Mouse (Mus musculus) liver, adult 2 months (tissue): ENCODE measurements at regions not wholly inside any gene's neighbourhood (a gene's known extent, or its start where the extent isn't known, plus 50 kb on each side); places are given as distances from the start of the nearest gene placed in this dataset.

Source experiments
- DNase-seq: peaks from one replicate; pipeline ENCODE4 v3.0.0-alpha.2; 2011; ENCODE audit warnings: low read depth, low spot score; ENCODE audit errors: extremely low read depth
- H3K27ac ChIP-seq: fragments of 200-500 bp; replicated peaks from 2 replicates; pipeline ENCODE4 v1.5.1; 2012; ENCODE audit warnings: low read depth, mild to moderate bottlenecking, control low read depth, inconsistent platforms, low read length; ENCODE audit not compliant: insufficient read depth
- H3K27me3 ChIP-seq: fragments of 200-500 bp; 2 replicates; pipeline ENCODE4 v1.6.1; 2012; ENCODE audit warnings: mild to moderate bottlenecking, moderate library complexity, low read length, inconsistent platforms; ENCODE audit not compliant: control insufficient read depth, insufficient read depth
- H3K36me3 ChIP-seq: fragments of 200-500 bp; 2 replicates; pipeline ENCODE4 v1.6.1; 2012; ENCODE audit warnings: low read length, inconsistent platforms; ENCODE audit not compliant: control insufficient read depth, insufficient read depth
- H3K4me1 ChIP-seq: fragments of 200-500 bp; 2 replicates; pipeline ENCODE4 v1.6.1; 2011; ENCODE audit warnings: low read length; ENCODE audit not compliant: control insufficient read depth, insufficient read depth
- H3K4me3 ChIP-seq: fragments of 200-500 bp; 2 replicates; pipeline ENCODE4 v1.5.1; 2011; ENCODE audit warnings: low read depth, mild to moderate bottlenecking, control low read depth, low read length, moderate library complexity; ENCODE audit not compliant: insufficient read depth
- H3K79me2 ChIP-seq: fragments of 200-500 bp; 2 replicates; pipeline ENCODE4 v1.6.1; 2012; ENCODE audit warnings: inconsistent platforms, mild to moderate bottlenecking, low read length, moderate library complexity; ENCODE audit not compliant: control insufficient read depth, insufficient read depth
- H3K9ac ChIP-seq: fragments of 200-500 bp; 2 replicates; pipeline ENCODE4 v1.6.1; 2012; ENCODE audit warnings: low read depth, mild to moderate bottlenecking, control low read depth, inconsistent platforms, low read length
- CTCF ChIP-seq: fragments of 200-500 bp; IDR thresholded peaks from 2 replicates; pipeline ENCODE4 v1.5.1; 2011; ENCODE audit warnings: low read depth, low read length, control low read depth
- POLR2A ChIP-seq: fragments of 200-500 bp; IDR thresholded peaks from 2 replicates; pipeline ENCODE4 v1.6.1; 2011; ENCODE audit warnings: low read length, control low read depth; ENCODE audit not compliant: insufficient read depth; ENCODE audit errors: extremely low read depth
- WGBS: fragments of 180-500 bp; shearing (Covaris S2); methylation state at CpG from one replicate; pipeline ENCODE4 v1.1.7; 2018; 5-methylcytosine and 5-hydroxymethylcytosine counted together

DNA sequence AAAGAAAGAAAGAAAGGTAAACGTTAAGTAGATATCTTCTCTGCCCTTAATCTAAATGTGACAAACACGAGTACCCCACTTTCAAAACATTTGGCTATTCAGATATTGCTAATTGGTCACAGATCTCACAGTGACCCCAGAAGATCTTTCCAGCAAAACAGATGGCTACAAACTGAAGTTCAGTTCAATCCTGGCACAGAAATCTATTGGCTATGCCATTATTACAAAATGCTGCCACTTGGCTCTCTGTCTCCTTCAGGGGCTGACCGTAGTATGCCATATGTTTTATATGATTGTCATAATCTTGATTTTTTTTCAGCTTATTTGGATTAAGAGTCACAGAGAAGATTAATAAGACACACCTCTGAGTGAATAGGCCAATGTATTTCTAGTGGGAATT is 873.2 kb downstream of the Slc22a22 start:
- no peak overlapping the region for H3K4me3 ChIP-seq
- H3K27me3 ChIP-seq: no peaks in the 10 kb centered on the region
- no peak overlapping the region for H3K27ac ChIP-seq
- 78% methylated on average over 3 of the region's 3 CpGs for WGBS
- no peak for TF ChIP-seq POLR2A
- TF ChIP-seq CTCF: no peak
- H3K4me1 ChIP-seq: no peaks in the 10 kb centered on the region
- H3K9ac ChIP-seq: no peak overlapping the region
- no peak for DNase-seq
- no peaks in the 10 kb centered on the region for H3K79me2 ChIP-seq
- H3K36me3 ChIP-seq: no peaks in the 10 kb centered on the region

DNA sequence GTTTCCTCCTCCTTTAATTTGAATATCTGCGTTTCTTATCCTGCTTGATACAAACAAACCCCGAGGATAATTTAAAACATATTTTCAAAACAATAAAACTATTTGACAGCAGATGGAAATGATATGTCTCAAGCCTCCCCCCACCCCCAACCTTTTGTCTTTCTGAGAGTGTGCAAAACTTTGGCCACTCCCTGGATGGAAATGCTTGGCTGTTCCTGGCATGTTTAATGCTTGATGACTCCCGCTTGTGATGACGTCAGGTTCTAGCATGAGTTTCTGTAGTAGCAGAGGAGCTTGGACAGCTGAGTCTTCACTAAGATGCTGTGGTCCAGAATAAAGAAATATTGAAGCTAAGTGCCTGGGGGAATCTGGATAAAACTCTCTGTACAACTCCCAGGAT is 884.8 kb downstream of the Slc22a22 start:
- no peaks in the 10 kb centered on the region for H3K36me3 ChIP-seq
- no peak overlapping the region for H3K9ac ChIP-seq
- DNase-seq: no peak
- no peaks in the 10 kb centered on the region for H3K4me1 ChIP-seq
- no peaks in the 10 kb centered on the region for H3K79me2 ChIP-seq
- H3K27me3 ChIP-seq: no peaks in the 10 kb centered on the region
- TF ChIP-seq POLR2A (no peak), CTCF (no peak)
- no peak overlapping the region for H3K27ac ChIP-seq
- WGBS: 86% methylated on average over 4 of the region's 4 CpGs
- H3K4me3 ChIP-seq: no peak overlapping the region

DNA sequence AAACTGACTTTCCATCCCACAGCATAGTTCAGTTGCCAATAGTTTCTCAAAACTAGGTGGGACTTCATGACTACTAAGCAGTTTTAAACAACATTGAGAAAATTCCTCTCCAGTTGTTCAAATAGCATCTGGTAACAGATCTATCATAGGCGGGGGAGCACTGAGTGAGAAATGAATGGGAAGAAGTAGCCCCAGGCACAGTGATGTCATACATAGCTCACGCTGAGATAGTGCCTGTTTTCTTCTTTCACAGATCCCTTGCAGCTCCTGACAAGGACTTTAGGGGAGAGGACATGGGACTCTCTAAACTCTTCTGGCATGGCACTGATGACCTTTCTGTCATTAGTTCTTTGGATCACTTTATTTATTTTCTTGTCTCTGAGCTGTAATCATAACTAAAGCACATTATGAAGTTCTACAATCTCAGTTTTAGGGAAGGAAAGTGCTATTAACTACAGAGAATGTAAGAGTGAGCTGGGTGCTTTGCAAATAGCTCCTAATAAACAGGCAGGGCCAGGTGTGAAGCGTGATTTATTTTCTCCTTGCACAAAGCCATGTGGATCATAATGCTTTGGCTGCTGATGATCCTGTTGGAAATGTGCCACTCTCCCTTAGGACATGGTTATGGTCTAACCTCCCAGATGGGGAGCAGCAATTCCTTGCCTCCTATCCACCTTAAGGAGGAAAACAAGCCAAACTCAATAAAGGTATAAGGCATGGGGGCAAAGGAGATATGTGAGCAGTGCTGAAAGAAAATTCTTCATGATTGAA is 896.5 kb downstream of the Slc22a22 start:
- no peaks in the 10 kb centered on the region for H3K27me3 ChIP-seq
- H3K4me3 ChIP-seq: no peak overlapping the region
- no peaks in the 10 kb centered on the region for H3K79me2 ChIP-seq
- 59% methylated on average over 3 of the region's 3 CpGs for WGBS
- no peak overlapping the region for H3K27ac ChIP-seq
- TF ChIP-seq POLR2A (no peak), CTCF (no peak)
- no peak overlapping the region for H3K9ac ChIP-seq
- no peaks in the 10 kb centered on the region for H3K36me3 ChIP-seq
- no peaks in the 10 kb centered on the region for H3K4me1 ChIP-seq
- no peak for DNase-seq

DNA sequence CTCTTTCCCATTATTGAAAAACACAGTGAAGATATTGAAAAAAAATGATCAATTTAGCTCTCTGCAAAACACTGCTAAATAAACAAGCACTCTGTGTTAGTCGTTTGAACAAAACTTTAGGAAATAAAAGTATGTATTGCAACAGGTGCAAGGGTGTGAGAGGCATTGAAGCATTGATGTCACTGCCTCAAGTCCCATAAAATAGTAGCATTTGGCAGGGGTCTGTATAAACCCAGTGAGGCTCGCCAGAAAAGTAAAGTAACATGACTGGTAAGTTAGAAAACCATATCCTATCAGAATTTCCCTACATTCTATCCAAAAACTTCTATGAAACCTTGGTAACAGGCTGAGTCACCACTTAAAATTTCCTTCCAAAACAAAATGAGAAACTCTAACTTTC is 914.2 kb downstream of the Slc22a22 start:
- no peaks in the 10 kb centered on the region for H3K27me3 ChIP-seq
- no peaks in the 10 kb centered on the region for H3K36me3 ChIP-seq
- no peak overlapping the region for H3K9ac ChIP-seq
- no peak for DNase-seq
- no peak overlapping the region for H3K27ac ChIP-seq
- H3K4me1 ChIP-seq: no peaks in the 10 kb centered on the region
- no peaks in the 10 kb centered on the region for H3K79me2 ChIP-seq
- WGBS: 40% methylated on average over 2 of the region's 2 CpGs
- TF ChIP-seq POLR2A (no peak), CTCF (no peak)
- H3K4me3 ChIP-seq: no peak overlapping the region

DNA sequence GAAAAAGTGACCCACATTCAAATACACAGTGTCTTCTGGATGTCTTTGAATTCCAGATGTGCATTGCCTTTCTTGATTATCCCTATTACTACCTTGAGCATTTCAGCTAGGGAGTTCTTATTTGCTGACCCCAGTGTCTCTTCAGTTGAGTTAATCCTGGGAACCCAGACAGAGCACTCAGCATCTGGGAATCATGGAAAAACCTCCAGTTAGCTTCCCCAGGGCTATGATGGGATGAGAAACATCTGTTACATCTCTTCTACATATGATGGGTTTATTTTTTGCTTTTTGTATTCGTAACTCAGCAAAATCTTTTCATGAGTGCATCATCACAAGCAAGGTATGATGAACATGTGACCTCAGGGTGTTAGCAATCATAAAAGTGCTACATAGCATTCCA is 914.6 kb downstream of the Slc22a22 start:
- H3K27me3 ChIP-seq: no peaks in the 10 kb centered on the region
- WGBS: 65% methylated on average over 1 of the region's 1 CpGs
- no peak overlapping the region for H3K9ac ChIP-seq
- H3K4me1 ChIP-seq: no peaks in the 10 kb centered on the region
- H3K27ac ChIP-seq: no peak overlapping the region
- no peak overlapping the region for H3K4me3 ChIP-seq
- TF ChIP-seq CTCF (no peak), POLR2A (no peak)
- H3K36me3 ChIP-seq: no peaks in the 10 kb centered on the region
- no peak for DNase-seq
- H3K79me2 ChIP-seq: no peaks in the 10 kb centered on the region

DNA sequence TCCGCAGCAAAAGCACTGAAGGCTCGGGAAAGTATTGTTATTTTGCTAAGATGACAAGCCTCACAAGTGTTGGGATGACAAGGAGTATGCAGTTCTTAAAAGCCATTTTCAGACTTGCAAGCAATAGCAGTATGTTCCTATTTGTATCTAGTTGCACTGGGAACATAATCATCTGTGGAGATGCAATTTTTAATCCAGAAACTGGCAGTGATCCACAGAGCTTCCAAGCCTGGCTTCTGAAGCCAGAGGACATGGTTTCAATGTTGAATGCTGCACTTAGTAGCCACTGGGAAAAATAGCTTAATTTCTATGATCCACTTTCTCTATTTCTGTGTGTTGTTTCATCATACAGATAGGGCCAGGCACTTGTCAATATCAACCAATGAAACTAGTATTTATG is 915.3 kb downstream of the Slc22a22 start:
- Histone ChIP-seq H3K36me3 (no peaks in the 10 kb centered on the region), H3K4me3 (no peak overlapping the region), H3K79me2 (no peaks in the 10 kb centered on the region), H3K27me3 (no peaks in the 10 kb centered on the region), H3K27ac (no peak overlapping the region), H3K4me1 (no peaks in the 10 kb centered on the region), H3K9ac (no peak overlapping the region)
- TF ChIP-seq CTCF: no peak
- TF ChIP-seq POLR2A: no peak
- 81% methylated on average over 2 of the region's 2 CpGs for WGBS
- DNase-seq: no peak
